Mouse (Mus musculus) urinary bladder, postnatal 36 days (tissue): Measurements from ENCODE around the gene Olfr1310.
"Not testable (repeated sequence)": the region's sequence is repeated elsewhere in the genome, so short reads cannot be mapped to it uniquely, and the experiment has no call there.

Source experiments
- DNase-seq, 2 experiments: peaks; one replicate each; pipeline ENCODE4 v3.0.0; 2022; ENCODE audit warnings: low spot score in 2 of 2, mixed read lengths in 1 of 2

Gene Olfr1310

DNA sequence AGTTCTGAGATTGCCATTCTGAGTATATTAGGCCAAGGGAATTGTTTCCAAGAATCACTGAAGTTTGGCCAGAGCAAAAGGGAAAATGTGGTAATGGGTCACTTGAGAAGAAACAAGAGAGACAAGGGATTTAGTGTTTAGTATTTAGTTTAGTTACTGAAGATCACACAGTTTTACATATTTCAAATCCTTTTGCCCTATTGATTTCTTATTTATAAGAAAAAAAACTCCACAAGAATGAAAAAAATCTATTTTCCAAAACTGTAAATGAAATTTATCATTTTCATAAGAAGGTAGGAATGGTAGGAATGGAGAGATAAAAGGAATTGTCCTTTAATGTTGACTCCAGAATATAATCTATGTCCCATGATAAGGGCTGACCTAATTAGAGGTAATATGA lies at the start of gene Olfr1310:
TSS of gene Olfr1310 (minus strand) at position 101 of the 400 bp plus-strand sequence.
- DNase-seq: no peak

DNA sequence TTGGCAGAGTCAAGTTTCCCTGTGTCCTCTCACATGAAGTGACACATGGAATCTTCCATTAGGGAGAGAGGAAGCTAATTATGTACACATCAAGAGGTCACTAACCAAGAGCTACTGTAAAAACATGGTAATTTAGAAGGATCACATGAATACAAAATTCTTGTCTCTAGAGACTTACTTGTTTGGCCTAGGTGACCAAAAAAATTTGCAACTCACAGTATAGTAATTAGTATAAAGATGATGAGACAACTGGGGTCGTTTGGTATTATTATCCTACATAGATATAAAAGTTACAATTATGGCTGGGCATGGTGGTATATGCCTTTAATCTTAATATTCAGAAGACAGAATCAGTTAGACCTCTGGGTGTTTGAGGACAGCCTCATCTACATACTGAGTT lies 37.6 kb upstream of the Olfr1310 start, which contains the start of gene Olfr1312:
TSS of gene Olfr1312 (minus strand) at position 101 of the 400 bp plus-strand sequence.
- no peak for DNase-seq

DNA sequence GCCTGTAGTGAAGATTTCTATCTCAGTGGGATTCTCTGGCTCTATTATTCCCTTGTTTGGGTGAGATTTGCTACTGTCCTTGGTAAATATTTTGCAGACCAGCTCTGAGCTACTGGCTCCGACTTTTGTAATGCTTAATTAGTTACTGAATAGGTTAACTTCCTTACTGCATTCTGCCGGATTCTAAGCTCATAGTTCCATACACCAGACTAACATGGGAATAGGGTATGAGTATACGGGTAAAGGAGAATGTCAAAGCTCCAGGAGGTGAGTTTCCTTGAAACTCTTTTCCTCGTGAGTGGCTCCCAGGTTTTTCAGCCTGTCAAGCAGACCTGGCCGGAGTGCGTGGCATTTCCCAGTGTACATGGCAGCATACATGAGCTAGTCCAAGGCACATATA lies 14.5 kb upstream of the Olfr1310 start:
- DNase-seq: not testable (repeated sequence)

DNA sequence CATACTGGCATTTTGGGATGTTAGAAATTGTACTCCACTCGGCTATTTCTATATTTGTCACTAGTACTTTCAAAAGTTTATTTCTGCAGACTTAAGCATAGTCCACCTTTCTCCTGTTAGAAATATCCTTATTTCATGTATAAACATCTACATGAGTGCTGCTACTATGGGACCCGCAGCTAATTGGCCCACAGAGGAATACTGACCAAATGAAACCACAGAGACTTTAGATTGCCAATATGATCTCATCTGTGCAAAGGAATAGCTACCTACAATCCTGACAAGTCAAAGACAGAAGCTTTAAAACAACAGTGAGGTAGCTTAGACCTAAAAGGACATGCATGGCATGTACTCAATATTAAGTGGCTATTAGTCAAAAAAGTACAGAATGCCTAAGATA lies 11.8 kb upstream of the Olfr1310 start, which contains the start of gene Olfr1311:
TSS of gene Olfr1311 (minus strand) at position 101 of the 400 bp plus-strand sequence.
- no peak for DNase-seq

DNA sequence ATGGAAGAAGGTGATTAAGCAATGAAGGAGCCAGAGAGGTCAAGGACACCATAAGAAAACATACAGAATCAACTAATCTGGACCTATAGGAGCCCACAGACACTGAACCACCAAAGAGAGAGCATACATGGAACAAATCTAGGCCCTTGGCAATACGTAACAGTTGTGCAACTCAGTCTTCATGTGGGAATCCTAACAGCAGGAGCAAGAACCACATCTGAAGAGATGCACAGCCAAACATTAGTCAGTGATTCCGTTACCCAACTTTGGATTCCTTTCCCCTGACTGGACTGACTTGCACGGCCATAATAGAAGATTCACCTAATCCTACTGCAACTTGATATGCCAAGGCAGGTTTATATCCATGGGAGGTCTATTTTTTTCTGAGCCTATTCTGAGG lies 2.4 kb upstream of the Olfr1310 start:
- no peak for DNase-seq

DNA sequence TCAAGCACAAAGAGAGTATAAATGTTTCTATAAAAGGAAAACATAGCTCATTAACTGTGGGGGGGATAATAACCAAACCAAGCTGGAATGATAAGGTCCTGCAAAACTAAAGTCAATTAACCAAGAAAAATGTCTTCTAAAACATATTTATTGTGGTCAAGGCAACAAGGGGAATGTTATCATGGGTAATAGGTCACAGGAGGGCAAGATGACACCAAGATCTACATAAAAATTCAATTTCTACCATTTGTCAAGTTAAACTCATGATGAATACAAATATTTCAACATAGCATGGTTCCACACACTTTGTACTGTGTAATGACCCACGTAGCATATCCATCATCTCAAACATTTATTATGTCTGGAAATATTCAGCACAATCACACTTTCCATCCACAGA lies 22.3 kb downstream of the Olfr1310 start, which contains the start of gene Olfr1309:
TSS of gene Olfr1309 (minus strand) at position 101 of the 400 bp plus-strand sequence.
- DNase-seq: no peak

DNA sequence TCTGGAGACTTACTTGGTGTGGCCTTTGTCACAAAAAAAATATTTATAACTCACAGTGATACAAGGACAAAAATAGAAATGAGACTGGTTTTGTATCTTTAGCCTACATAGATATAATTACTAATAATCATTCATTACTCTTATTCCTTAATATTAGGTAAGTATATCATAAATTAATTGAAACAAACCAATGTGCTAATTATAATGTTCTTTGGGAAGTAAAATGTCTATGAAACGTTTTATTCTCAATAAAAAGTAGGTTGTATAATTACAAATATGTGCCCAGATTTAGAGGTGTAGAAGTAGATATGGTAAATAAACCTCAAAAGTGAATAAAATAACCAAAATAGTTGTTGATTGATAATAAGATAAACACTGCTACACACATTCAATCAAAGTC lies 47.7 kb downstream of the Olfr1310 start, which contains the start of gene Olfr1308:
TSS of gene Olfr1308 (minus strand) at position 101 of the 400 bp plus-strand sequence.
- DNase-seq: no peak
